Mouse (Mus musculus) E14TG2a.4 (cell line): ENCODE measurements around the gene Abl1.

ENCODE experiments used
- H3K27me3 ChIP-seq: 2 replicates; pipeline ENCODE4 v1.6.1; 2014; ENCODE audit warnings: low read length, control low read depth; ENCODE audit not compliant: insufficient read depth
- H3K36me3 ChIP-seq: 2 replicates; pipeline ENCODE4 v1.6.1; 2014; ENCODE audit warnings: low read length, control low read depth; ENCODE audit not compliant: insufficient read depth
- H3K4me1 ChIP-seq: replicated peaks from 2 replicates; pipeline ENCODE4 v1.6.1; 2014; ENCODE audit warnings: low read depth, low read length, control low read depth
- H3K4me3 ChIP-seq: replicated peaks from 2 replicates; pipeline ENCODE4 v1.5.1; 2014; ENCODE audit warnings: mild to moderate bottlenecking, low read length
- H3K9me3 ChIP-seq: 2 replicates; pipeline ENCODE4 v1.6.1; 2014; ENCODE audit warnings: low read length, control low read depth
- CTCF ChIP-seq: conservative IDR thresholded peaks from 2 replicates; pipeline ENCODE4 v1.5.1; 2014; ENCODE audit warnings: low read length
- NANOG ChIP-seq: IDR thresholded peaks from 2 replicates; pipeline ENCODE4 v1.6.1; 2014; ENCODE audit warnings: borderline replicate concordance, low read length, mixed read lengths
- POU5F1 ChIP-seq: IDR thresholded peaks from 2 replicates; pipeline ENCODE4 v1.6.1; 2014; ENCODE audit warnings: low read length, borderline replicate concordance

The Abl1 gene

GRCm38 (mm10) chr2:31712716-31713115, 24.5 kb downstream of the Abl1 start:
- peaks cover 14% of the 10 kb centered on the region for H3K4me1 ChIP-seq
- peaks cover 31% of the 10 kb centered on the region; the same call in 1 of the 2 replicates for H3K36me3 ChIP-seq
- TF ChIP-seq POU5F1 (no peak), NANOG (no peak), CTCF (no peak)
- H3K9me3 ChIP-seq = no peaks in the 10 kb centered on the region
- H3K4me3 ChIP-seq = no peak overlapping the region
- H3K27me3 ChIP-seq = no peaks in the 10 kb centered on the region

- Histone ChIP-seq H3K4me1 (peaks cover 9% of the 10 kb centered on the region), H3K9me3 (no peaks in the 10 kb centered on the region), H3K27me3 (no peaks in the 10 kb centered on the region), H3K4me3 (no peak overlapping the region), H3K36me3 (peaks cover 27% of the 10 kb centered on the region; the same call in 1 of the 2 replicates)
- TF ChIP-seq NANOG = no peak
- no peak for TF ChIP-seq CTCF
- no peak for TF ChIP-seq POU5F1
Measured at GRCm38 (mm10) chr2:31713813-31714212, 25.6 kb downstream of the Abl1 start.

- H3K36me3 ChIP-seq = peaks cover 21% of the 10 kb centered on the region; the same call in 1 of the 2 replicates
- H3K9me3 ChIP-seq = no peaks in the 10 kb centered on the region
- H3K27me3 ChIP-seq = no peaks in the 10 kb centered on the region
- H3K4me1 ChIP-seq = peaks cover 19% of the 10 kb centered on the region
- TF ChIP-seq POU5F1 = no peak
- no peak for TF ChIP-seq NANOG
- TF ChIP-seq CTCF = no peak
- H3K4me3 ChIP-seq = no peak overlapping the region
Measured at GRCm38 (mm10) chr2:31714780-31715179, 26.6 kb downstream of the Abl1 start.

- H3K27me3 ChIP-seq = no peaks in the 10 kb centered on the region
- no peak overlapping the region for H3K4me3 ChIP-seq
- TF ChIP-seq POU5F1 = no peak
- TF ChIP-seq CTCF = no peak
- no peak for TF ChIP-seq NANOG
- H3K4me1 ChIP-seq = peaks cover 29% of the 10 kb centered on the region
- peaks cover 19% of the 10 kb centered on the region; the same call in 1 of the 2 replicates for H3K36me3 ChIP-seq
- H3K9me3 ChIP-seq = no peaks in the 10 kb centered on the region
Measured at GRCm38 (mm10) chr2:31715985-31716384, 27.8 kb downstream of the Abl1 start.

- Histone ChIP-seq H3K9me3 (no peaks in the 10 kb centered on the region), H3K27me3 (no peaks in the 10 kb centered on the region), H3K4me3 (no peak overlapping the region), H3K36me3 (0 out of 2 replicates have a peak, but pooled peaks cover 10% of the 10 kb centered on the region), H3K4me1 (peaks cover 38% of the 10 kb centered on the region)
- TF ChIP-seq NANOG = no peak
- no peak for TF ChIP-seq POU5F1
- TF ChIP-seq CTCF = no peak
Measured at GRCm38 (mm10) chr2:31719202-31719880, 31.2 kb downstream of the Abl1 start.

- Histone ChIP-seq H3K9me3 (no peaks in the 10 kb centered on the region), H3K4me1 (peaks cover 38% of the 10 kb centered on the region), H3K4me3 (no peak overlapping the region), H3K27me3 (no peaks in the 10 kb centered on the region), H3K36me3 (0 out of 2 replicates have a peak, but pooled peaks cover 7% of the 10 kb centered on the region)
- TF ChIP-seq CTCF = no peak
- TF ChIP-seq POU5F1 = no peak
- no peak for TF ChIP-seq NANOG
Measured at GRCm38 (mm10) chr2:31719944-31720343, 31.8 kb downstream of the Abl1 start.

GRCm38 (mm10) chr2:31720783-31721182, 32.6 kb downstream of the Abl1 start:
- H3K4me1 ChIP-seq = peaks cover 45% of the 10 kb centered on the region
- no peaks in the 10 kb centered on the region for H3K9me3 ChIP-seq
- no peak overlapping the region for H3K4me3 ChIP-seq
- H3K27me3 ChIP-seq = no peaks in the 10 kb centered on the region
- 0 out of 2 replicates have a peak, but pooled peaks cover 7% of the 10 kb centered on the region for H3K36me3 ChIP-seq
- no peak for TF ChIP-seq POU5F1
- peak; percentile 49 for TF ChIP-seq CTCF

GRCm38 (mm10) chr2:31724730-31725490, 36.7 kb downstream of the Abl1 start:
- no peak for TF ChIP-seq NANOG
- TF ChIP-seq POU5F1 = no peak
- TF ChIP-seq CTCF = no peak
- Histone ChIP-seq H3K36me3 (0 out of 2 replicates have a peak, but pooled peaks cover 7% of the 10 kb centered on the region), H3K4me1 (peaks cover 40% of the 10 kb centered on the region), H3K27me3 (no peaks in the 10 kb centered on the region), H3K4me3 (no peak overlapping the region), H3K9me3 (no peaks in the 10 kb centered on the region)
